Mouse (Mus musculus) ES-E14 (cell line): ENCODE measurements around the gene Gal3st3.

ENCODE experiments used
- CHD2 ChIP-seq: IDR thresholded peaks from 2 replicates; pipeline ENCODE4 v1.6.1; 2014; ENCODE audit warnings: mild to moderate bottlenecking, low read depth, low read length, inconsistent platforms
- HCFC1 ChIP-seq: IDR thresholded peaks from 2 replicates; pipeline ENCODE4 v1.6.1; 2012; ENCODE audit warnings: low read length, inconsistent platforms, borderline replicate concordance; ENCODE audit not compliant: insufficient read depth

DNA sequence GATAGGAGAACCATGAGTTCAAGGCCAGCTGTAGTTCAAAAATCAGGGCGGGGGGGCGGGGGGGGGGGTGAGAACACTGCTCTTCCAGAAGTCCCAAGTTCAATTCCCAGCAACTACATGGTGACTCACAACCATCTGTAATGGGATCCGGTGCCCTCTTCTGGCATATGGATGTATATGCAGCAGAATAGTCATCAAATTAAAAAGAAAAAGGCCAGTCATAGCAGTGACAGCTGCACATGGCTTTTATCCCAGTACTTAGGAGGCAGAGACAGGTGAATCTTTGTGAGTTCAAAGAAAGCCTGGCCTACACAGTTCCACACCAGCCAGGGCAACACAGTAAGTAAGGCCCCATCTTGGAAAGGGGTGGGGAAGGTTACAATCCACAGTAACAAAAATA lies 21.0 kb upstream of the Gal3st3 start:
- TF ChIP-seq HCFC1 (no peak), CHD2 (no peak)
